Comparison of ENCODE assay signal across 27 mouse cellular contexts in genomic region chr5:90182782-90183181, GRCm38 (mm10).
"Had no signal": no experiment of that assay in that cellular context is flagged by ENCODE, and none has a peak within 500 bp of the region (broad histone marks: within the 10 kb centered on the region; RNA-seq: fewer than 3 reads in every experiment).

No protein-coding gene starts in this region.

- H3K27ac ChIP-seq: embryonic facial prominence, embryonic 10.5 days; embryonic facial prominence, embryonic 12.5 days; embryonic facial prominence, embryonic 13.5 days; embryonic facial prominence, embryonic 15.5 days; forebrain, embryonic 10.5 days; forebrain, embryonic 12.5 days; forebrain, embryonic 13.5 days; forebrain, embryonic 15.5 days; gastrocnemius, adult 2 months; heart, adult 2 months had no signal

- H3K9ac ChIP-seq: embryonic facial prominence, embryonic 12.5 days; embryonic facial prominence, embryonic 13.5 days; embryonic facial prominence, embryonic 15.5 days; forebrain, embryonic 12.5 days; forebrain, embryonic 13.5 days; forebrain, embryonic 15.5 days; forebrain, postnatal 0 days had no signal

- H3K4me1 ChIP-seq: embryonic facial prominence, embryonic 10.5 days; embryonic facial prominence, embryonic 12.5 days; embryonic facial prominence, embryonic 13.5 days; embryonic facial prominence, embryonic 15.5 days; forebrain, embryonic 12.5 days; forebrain, embryonic 13.5 days; forebrain, embryonic 15.5 days had no signal

- ATAC-seq: forebrain, embryonic 13.5 days; forebrain, embryonic 14.5 days; forebrain, embryonic 15.5 days; forebrain, embryonic 16.5 days; forebrain, postnatal 0 days had no signal

- H3K27me3 ChIP-seq: embryonic facial prominence, embryonic 12.5 days; embryonic facial prominence, embryonic 13.5 days; embryonic facial prominence, embryonic 15.5 days; forebrain, embryonic 12.5 days; forebrain, embryonic 13.5 days; forebrain, embryonic 15.5 days had no signal

- H3K4me3 ChIP-seq: embryonic facial prominence, embryonic 10.5 days; embryonic facial prominence, embryonic 12.5 days; embryonic facial prominence, embryonic 13.5 days; embryonic facial prominence, embryonic 15.5 days; erythroblast, embryonic 14.5 days; forebrain, embryonic 10.5 days; forebrain, embryonic 12.5 days; forebrain, embryonic 13.5 days; forebrain, embryonic 15.5 days; gastrocnemius, adult 2 months; heart, adult 2 months had no signal

- H3K9me3 ChIP-seq: embryonic facial prominence, embryonic 10.5 days; embryonic facial prominence, embryonic 12.5 days; embryonic facial prominence, embryonic 13.5 days; embryonic facial prominence, embryonic 15.5 days; forebrain, embryonic 10.5 days; forebrain, embryonic 12.5 days; forebrain, embryonic 13.5 days; forebrain, embryonic 15.5 days had no signal

- H3K36me3 ChIP-seq: embryonic facial prominence, embryonic 10.5 days; embryonic facial prominence, embryonic 12.5 days; embryonic facial prominence, embryonic 13.5 days; embryonic facial prominence, embryonic 15.5 days; forebrain, embryonic 10.5 days; forebrain, embryonic 12.5 days; forebrain, embryonic 15.5 days had no signal

- H3K4me2 ChIP-seq: embryonic facial prominence, embryonic 12.5 days; embryonic facial prominence, embryonic 13.5 days; embryonic facial prominence, embryonic 15.5 days; forebrain, embryonic 12.5 days; forebrain, embryonic 13.5 days; forebrain, embryonic 15.5 days had no signal

- DNase-seq: cerebellum, adult 2 months; cerebellum, adult 8-10 months; cerebellum, adult 9-10 months; cerebellum, adult 9-11 months; cerebellum, postnatal 10 days; cerebellum, postnatal 14 days; cerebellum, postnatal 25 days; cerebellum, postnatal 36 days; embryo, embryonic 11 days; forebrain, postnatal 0 days; gastrocnemius, adult 2 months; gastrocnemius, postnatal 10 days; gastrocnemius, postnatal 14 days; gastrocnemius, postnatal 25 days; gastrocnemius, postnatal 36 days; heart, adult 2 months had no signal
